Mouse (Mus musculus) urinary bladder, adult 2 months (tissue): ENCODE data around the gene Exoc3l4. TPM values are rescaled to one million over a fixed set of nuclear protein-coding genes. Genes with fewer than 3 reads are reported as not detected.
A peak's percentile ranks its signal among the peaks of the same experiment; 100 is the strongest.

Source experiments
- DNase-seq: peaks from one replicate; pipeline ENCODE4 v3.0.0; 2022; ENCODE audit warnings: low spot score
- polyA plus RNA-seq: library from polyadenylated mRNA; depleted of rRNA; stranded (reverse); fragments of >200 nt; gene quantifications from 2 replicates; pipeline ENCODE4 v1.2.3, GENCODE M21; 2012; rRNA removed

The Exoc3l4 gene
- polyA plus RNA-seq = 7.8 and 8.4 TPM in 2 replicates

DNA sequence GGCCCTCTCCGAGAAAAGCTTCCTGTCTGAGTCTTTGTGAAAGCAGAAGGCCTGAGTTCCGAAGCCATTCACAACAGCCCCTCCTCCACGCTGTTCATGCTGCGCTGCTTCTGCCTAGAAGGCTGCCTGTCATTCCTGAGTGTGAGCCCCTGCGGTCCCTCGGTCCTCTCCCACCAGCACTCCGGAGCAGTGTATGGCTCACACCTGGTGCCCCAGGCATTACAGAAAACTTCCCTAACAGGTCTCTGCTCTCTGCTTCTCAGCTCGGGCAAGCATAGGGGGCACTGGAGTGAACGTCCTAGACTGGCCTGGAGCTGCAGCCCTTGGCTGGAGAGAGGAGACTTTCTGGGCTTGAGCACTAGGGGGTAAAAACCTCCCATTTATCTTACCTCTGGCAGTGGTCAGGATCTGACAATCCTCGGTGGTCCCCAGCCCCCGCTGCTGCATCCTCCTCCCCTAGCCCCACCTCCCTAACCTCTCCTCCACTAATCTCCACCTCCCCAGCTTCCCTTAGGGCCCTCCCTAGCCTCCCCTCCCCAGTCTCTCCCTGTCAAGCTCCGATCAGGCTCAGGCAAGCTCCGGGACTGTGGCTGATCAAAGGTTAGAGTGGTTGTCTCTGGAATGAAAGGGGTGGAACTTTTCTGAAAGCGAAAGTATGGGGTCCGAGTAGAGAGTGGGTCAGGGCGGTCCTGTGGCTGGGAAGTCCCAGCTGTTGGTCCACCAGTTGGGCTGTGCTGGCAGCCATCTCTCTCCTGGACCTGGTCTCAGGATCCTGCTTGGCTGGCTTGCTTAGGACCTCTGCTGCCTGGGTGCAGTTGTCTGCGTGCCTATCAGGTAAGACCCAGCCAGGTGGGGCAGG, at the start of gene Exoc3l4:
Gene Exoc3l4, plus strand, starts transcription at position 97 of the 859 bp plus-strand sequence.
- DNase-seq = no peak

DNA sequence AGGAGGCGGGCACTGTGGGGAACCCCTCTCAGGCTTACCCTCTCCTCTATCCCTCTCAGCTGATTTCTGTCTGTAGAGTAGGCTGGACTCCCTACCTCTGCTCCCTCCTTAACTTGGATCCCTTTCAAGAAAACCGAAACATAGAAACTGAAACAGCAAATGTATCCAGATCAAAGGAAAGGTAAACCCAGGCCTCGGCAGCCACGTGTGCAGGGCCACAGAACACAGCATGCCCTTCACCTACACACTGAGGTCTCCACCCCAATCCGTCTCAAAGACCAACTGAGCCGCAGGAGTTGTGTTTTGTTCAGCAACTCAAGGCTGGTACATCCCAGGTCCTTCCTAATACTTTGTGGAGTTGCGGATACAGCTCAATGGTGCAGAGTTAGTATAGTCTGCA, 49.8 kb upstream of the Exoc3l4 start:
- no peak for DNase-seq

DNA sequence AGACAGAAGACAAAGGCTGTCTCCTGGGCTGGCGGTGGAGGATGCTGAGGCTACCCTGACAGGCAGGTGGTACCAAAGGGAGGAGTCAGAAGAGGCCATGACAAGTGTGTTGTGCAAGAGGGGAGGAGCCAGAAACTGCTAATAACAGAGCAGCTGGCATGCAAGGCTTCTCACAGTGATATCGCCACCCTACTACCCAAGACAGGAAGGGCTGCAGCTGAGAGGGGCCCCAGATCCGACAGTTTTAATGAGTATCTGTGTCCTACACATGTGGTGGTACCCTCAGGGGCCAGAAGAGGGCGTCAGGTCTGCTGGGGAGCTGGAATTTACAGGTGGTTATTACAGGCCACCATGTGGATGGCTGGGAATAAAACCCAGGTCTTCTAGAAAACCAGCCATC, 46.6 kb upstream of the Exoc3l4 start:
- no peak for DNase-seq

DNA sequence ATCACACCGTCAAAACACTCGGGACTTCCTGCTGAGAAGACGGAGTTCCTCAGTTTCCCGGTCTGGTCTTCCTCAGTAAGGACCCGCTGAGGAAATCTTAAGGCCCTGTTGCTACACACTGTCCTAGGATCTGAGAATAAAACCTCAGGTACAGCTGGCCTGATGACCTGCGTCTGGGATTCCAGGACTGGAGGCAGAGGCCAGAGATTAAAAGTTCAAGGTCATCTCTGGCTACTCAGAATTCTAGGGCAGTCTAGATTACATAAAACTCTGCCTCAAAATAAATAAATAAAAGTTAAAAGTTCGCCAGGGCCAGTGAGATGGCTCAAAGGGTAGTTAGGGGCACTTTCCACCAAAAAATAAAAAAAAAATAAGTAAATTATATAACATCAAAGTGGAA, 44.9 kb upstream of the Exoc3l4 start:
- no peak for DNase-seq

DNA sequence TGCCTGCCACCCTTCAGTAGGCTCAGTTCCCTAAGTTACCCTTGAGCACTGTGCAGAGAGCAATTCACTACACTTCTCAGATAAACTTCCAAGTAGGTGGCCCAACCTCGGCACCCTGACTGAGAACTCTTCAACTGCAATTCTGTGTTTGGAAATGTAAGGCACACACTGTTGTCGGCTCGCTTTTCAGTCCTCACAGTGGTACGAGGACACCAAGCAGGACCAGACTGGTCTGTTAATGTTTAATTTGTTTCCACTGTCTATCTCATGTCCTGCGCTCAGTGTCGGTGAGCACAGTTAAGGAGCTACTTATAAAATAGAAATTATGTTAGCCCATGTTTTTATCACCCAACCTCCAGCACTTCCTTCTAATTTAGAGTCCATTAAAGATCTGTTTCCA, 43.4 kb upstream of the Exoc3l4 start:
- no peak for DNase-seq

DNA sequence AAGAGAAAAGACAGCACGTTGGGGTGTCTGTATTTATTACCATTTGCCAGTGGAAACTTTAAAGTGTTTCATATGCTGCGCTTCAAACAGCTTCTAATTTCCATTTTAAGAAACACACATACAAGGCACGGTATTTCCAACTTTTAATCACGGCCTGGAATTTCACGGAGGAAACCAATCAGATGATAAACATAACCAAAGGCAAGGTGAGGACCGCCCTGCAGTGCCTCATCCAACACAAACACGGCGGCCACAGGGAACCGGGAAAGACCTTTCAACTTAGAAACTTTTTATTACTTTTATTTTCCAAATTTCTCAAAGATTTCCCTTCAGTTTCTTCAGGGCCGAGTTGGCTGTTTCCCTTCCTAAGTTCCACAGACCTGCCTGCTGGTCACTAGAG, 42.1 kb upstream of the Exoc3l4 start:
- DNase-seq = no peak

DNA sequence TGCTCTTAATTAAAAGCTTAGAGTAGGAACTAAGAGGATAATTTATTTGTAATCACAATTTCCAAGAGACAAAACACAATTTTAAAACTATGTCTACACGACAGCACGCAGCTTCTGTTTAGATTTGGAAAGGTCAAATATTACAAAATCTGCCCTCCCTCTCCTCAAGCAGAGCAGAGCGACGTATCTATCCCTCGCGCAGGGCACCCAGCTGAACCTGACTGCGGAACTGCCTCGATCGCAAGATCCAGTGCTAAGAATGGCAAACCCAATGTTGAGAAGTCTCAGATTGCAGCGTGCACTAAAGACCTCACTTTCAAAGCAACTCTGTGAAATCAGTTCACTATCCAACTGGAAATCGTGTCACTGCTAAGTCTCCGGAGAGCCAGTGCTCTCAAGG, 41.3 kb upstream of the Exoc3l4 start:
- DNase-seq = no peak

DNA sequence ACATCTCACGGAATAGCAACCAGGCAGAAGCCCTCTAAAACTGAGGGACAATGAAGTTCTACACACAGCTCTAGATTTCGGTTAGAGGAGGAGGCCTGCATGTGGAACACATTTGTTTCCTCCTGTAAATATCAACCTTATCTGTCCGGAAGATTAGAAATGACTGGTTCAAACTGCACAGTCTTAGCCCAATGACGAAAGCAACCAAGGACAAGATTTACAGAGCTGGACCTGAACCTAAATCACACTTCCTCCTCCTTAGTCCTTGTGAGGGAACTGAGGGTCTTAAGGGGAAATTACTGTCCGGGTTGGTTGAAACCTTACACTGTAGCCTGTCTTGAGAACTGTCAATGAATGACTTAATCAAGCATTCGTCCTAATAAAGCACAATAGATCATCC, 40.8 kb upstream of the Exoc3l4 start:
- DNase-seq = no peak

DNA sequence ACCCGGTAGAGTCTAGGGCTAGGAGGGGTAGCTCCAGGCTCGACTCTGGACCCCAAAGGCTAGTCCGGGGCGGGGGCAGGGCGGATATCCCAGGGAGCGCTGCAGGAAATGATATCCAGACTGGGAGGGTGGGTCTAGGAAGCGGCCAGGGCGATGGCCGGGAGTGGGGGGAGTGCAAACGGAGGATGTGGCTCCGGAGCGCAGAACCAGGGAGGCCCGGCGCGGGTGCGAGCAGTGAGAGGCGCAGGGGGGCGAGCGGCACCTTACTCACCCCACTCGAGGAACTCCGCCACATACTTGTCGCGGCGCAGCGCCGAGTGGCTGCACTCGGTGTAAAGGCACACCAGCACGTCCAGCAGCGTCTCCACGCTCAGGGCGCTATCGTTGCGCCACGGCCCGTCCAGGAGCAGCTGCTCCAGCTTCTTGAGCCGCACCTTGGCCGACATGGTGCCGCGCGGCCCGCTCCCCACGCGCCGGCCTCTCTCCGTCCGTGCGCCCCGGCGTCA, 39.9 kb upstream of the Exoc3l4 start:
- DNase-seq = peak; percentile 59

DNA sequence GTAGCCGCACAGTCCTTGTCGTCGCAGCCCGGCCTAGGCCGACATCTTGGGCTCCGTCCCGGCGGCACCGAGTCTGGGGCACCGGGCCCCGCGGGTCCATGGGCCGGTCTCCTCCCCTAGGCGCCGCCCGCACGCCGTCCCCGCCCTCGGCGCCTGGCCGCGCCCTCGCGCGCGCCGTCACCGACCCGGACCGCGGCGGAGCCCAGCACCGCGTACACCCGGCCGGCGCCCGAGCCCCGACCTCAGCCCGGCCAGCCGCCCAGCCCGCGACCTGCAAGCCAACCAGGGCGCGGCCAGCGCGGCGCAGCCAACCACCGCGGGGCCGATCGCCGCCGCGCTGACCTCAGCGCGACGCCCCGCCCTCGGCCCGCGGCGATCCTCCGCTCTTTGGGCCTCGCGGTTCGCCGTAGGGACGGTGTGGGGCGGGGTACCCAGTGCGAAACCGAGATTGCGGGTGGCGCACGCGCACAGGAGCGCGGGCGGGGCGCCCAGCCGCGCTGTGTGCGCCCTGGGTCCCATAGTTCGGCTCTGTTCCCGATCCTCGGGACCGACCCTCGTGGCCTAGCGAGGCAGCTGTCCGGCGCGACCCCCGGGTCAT, 39.3 kb upstream of the Exoc3l4 start, which contains the start of gene Cdc42bpb:
Gene Cdc42bpb, minus strand, starts transcription at position 343 of the 598 bp plus-strand sequence.
- peak; percentile 98 for DNase-seq

DNA sequence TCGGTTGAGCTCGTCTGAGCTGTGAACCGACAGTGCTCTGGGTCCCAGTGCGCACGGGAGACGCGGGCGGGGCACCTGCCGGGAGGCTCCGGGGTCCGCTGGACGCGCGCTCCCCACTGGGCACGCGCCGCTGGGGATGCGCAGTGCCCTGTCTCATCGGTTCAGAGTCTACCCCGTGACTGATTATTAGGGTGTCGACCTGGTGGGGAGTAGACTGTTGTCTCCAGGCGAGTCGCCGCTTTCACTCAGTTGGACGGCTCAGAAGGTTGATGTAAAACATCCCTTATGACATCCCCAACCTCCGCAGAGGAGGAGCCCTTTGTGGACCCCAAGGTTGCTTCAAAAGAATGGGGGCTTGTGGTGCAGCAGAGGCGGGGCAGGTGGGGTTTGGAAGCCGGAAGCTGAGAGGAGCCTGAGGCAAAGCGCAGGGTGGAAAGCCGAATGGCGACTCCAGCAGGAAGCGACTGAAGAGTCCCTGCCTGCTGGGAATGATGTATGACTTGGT, 38.8 kb upstream of the Exoc3l4 start:
- DNase-seq = no peak

DNA sequence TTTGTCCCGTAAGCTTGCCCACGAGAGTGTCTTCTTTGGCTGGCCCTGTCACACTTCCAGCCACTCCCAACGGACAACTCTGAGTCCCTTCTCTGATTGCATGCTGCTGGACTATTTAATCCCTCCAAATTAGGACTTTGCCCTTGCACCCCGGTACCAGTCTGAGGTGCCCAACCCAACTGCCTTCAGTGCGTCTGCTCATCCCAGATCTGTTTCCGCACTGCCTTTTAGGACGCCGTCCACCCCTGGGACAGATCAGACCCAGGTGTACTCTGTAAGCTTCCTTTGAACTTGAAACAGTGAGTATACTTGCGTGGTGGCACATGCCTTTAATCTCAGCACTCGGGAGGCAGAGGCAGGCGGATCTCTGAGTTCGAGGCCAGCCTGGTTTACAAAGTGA, 38.0 kb upstream of the Exoc3l4 start:
- DNase-seq = no peak

DNA sequence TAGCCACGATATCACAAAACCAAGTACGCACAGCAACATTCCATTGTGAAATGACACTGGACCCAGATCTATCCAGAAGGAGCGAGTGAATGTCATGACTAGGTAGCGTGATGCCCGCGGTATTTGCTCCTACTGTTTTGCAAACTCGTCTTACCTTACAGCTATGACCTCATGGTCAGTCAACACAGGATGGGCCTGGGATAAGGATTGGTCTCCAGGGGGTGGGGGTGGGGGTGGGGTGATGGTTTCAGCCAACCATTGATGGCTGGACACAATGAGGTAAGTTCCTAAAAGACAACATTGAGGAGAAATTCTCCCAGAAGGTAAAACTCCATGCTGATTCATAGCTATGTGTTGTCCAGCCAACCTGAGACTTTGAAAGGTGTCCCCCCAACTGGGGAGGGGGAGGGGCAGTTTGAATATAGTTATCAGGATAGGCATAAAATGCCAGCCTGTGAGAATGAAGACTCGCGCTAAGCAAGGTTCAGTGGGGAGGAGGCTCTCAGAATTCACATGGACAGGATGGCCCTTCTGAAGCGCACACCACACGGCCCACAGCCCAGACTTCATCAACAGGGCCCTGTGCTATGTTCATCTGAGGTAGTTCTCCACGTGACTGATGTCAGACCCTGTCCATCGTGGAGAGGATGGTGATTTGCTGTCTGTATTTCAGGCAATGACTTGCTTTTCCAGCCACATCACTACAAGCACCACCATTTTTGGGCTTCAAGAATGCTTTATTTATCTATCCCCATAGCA, 30.8 kb upstream of the Exoc3l4 start:
- no peak for DNase-seq

DNA sequence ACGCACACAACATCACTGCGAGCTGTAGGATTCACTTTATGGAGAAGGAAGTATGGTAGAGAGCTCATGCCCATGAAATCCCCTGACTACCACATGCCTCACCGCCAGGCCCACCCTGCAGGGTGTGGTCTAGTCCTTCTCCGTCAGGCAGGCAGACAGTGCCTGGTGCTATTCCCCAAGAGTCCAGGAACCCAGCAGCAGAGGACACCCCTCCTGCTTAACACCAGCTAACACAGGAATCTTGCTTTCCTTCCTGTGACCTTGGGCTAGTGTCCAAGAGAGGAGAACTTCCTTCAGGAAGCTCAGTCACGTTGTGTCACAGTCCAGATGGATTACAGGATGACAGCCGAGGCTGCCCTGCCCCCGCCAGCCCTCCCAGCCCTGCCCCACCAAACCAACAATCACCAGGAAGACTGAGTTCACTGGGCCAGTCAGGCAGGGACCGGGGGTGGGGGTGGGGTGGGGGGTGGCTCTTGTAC, 30.1 kb upstream of the Exoc3l4 start:
- DNase-seq = no peak

DNA sequence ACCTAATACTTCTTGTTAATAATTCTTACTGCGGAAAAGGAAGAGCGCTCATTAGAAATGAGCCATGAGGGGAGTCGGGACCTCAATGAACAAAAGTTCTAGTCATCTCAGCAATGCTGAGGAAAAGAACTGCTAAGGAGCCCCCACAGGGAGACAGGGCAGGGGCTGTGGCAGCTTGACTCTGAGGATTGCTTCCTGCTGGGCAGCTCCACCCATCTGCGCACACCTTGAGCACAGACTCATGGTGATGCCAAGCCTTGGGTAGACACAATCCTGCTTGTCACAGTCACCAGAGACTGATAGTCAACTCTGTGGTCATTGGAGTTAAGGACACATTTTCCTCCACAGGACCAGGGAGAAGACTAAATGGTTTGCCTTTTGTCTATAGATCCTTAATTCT, 29.7 kb upstream of the Exoc3l4 start:
- no peak for DNase-seq

DNA sequence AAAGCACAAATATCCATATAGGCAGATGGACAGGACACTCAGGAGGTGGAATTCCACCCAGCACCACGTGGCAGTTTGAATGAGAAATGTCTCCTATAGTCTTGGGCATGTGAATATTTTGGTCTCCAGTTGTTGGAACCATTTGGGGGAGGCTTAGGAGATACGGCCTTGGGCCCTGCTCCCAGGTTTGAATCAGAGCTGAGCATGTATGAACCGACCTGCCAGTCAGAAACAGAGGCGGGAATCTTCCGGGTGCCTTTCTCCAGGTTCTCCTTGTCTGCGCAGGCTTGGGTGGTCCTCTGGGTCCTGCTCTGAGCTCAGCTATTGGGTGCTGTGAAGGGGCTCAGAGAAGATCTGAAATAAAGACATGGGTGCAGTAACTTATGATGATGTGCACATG, 22.8 kb upstream of the Exoc3l4 start:
- no peak for DNase-seq

DNA sequence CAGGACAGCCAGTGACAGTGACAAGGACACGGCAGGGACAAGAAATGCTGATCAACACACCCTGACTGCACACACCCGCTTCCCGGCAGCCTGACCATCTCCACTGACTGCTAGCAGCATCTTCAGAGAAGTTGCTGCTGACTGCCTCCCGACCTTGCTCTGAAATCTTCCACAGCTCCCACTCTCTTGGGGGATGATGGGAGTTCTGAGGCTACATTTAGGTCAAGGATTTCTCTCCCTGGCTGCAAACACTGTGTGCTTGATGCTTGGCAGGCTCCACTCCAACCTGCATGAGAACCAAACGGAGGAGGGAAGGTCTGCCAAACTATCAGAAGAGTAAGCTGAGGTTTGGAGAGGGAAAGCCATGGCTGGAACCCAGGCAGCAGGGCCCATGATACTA, 19.8 kb upstream of the Exoc3l4 start:
- no peak for DNase-seq

DNA sequence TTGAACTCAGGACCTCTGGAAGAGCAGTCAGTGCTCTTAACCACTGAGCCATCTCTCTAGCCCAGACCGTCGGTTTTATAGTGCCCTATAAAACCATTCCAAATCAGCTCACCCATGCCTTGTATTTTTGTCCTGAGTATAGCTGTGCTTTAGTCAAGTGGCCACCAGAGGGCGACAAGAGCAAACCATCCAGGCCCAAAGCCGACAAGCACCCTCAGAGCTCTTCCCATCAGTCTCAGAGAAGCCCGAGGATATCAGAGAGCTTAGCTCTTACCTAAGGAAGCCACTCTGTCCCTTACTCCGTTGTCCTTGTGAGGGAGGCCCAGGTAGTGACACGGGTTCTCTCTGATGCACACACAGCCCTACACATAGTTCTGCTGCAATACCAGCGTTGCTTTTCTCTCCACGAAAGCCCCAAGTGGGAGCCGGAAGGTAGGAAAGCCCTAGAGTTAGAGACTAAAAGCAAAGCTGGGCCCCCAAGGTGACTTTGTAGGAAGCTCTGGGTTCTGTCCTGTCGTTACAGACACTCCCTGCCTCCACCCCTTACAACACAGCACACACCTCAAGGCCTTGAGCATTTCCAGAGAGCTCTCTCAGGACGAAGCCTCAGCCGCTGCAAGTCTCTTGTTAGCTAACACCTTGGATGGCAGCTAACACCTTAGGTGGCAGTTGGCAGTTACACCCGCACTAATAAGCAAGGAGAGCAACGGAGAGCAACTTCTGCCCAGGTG, 15.2 kb upstream of the Exoc3l4 start:
- no peak for DNase-seq

DNA sequence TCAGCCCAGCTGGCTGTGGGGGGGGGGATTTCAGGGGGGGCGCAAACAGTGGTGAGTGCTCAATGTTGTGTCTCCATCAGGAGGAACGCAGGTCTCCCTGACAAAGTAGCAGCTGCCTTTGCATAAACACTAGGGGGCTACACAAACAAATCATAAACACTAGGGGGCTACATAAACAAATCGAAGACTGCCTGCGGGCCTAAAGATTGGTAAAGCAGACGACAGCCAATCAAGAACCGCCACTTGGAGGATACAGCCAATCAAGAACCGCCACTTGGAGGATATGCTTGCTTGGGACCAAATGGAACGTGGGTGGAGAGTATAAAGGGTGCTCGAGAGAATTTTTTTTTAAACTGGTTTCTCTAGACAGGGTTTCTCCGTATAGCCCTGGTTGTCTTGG, 11.9 kb upstream of the Exoc3l4 start:
- DNase-seq = no peak

DNA sequence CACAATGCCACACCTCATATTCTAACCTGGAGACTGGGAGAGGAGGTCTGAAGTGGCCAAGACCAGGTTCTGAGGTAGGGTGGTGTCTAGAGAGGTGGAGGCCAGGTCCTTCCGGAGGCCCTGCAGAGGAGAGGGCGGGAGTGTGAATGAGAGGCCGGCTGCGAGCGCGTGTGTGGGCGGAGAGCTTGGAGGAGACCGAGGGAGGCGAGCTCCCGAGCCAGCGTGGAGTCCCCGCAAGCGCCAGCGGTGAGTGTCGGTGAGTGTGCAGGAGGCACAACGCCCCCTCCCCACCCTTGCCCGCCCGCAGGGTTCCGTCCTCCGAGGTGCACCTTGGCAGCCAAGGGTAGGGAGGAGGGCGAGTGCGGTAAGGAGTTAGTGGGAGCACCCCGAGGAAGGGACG, 10.2 kb upstream of the Exoc3l4 start, which contains the start of gene Lbhd2:
Gene Lbhd2, plus strand, starts transcription at position 188 of the 400 bp plus-strand sequence.
- no peak for DNase-seq

DNA sequence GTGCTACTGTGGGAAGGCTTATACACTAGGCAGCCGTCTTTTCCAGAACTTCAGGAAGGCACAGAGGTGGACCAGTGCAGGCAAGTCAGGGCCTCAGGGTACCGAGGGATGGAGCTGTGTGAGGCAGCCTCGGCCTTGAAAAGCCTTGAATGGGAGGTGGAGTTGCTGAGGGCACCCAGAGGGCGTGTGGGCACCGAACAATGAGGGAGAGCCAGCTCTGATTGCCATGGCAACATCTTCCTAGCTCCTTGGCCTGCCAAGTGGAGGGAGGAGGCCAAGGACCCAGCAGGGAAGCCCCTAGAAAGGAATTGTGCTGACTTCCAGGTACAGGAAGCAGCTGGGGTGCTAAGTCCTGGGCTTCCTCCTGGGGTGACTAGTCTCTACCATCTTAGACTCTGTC, 7.2 kb upstream of the Exoc3l4 start:
- DNase-seq = no peak
